Mouse (Mus musculus): ENCODE results near the gene Kazn.
A peak's percentile ranks its signal among the peaks of the same experiment; 100 is the strongest.

The Kazn gene

DNA sequence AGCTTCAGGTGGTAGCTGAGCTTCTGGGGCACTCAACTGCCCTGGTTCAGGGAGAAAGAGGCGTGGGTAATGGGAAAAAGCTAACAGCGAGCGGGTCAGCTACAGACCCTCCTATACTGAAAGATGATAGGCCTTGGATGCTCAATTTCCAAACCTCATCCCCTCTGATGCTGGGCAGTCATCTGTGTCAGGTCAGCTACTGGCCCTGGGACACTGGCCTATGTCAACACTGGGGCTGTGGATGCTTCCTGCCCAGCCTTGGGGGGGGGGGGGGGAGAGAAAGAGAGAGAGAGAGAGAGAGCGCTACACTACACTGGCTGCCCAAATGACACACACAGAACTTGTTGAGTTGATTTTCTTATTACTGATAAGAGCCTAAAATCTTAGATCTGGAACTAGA is 28.6 kb upstream of the Kazn start:
- H3K36me3 ChIP-seq (ENCODE audit: insufficient read depth, low read length), result no peaks in the 10 kb centered on the region
- H3K27me3 ChIP-seq (ENCODE audit: insufficient read depth, low read length), result peaks cover 25% of the 10 kb centered on the region
- H3K4me3 ChIP-seq (replicated peaks; ENCODE audit: low read length), result no peak overlapping the region
- H3K4me1 ChIP-seq (replicated peaks; ENCODE audit: low read depth, low read length), result peaks cover 21% of the 10 kb centered on the region
- peaks cover 21% of the 10 kb centered on the region for H3K9me3 ChIP-seq (ENCODE audit: low read length)
- no peak for TF ChIP-seq POU5F1 (IDR thresholded peaks at IDR 0.05; ENCODE audit: borderline replicate concordance, low read length)
- TF ChIP-seq CTCF (conservative IDR thresholded peaks at IDR 0.05; ENCODE audit: low read length), result no peak
- no peak for TF ChIP-seq NANOG (IDR thresholded peaks at IDR 0.05; ENCODE audit: borderline replicate concordance, low read length)

DNA sequence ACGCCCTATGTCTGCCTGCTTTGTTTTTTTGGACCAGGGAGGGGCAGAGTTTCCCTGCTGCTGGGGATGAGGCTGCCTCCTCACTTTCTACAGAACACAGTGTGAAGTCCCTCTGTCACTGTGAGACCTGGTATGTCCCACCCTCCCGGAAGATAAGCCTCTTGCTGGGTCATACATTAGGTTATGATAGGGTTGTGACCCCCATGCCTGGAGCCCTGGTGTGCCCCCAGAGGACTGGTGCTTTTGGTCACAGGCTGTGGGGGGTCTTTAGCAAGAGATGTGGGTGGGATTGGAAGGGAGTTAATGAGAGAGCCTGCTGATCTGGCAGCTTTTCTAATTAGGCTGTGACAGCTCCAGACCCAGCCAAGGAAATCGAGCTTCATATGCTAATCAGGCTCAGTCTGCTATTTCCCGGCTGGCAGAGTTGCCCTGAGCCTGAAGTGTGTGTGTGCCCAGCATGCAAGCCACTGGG is 28.2 kb upstream of the Kazn start:
- H3K36me3 ChIP-seq (ENCODE audit: insufficient read depth, low read length), result no peaks in the 10 kb centered on the region
- TF ChIP-seq CTCF (conservative IDR thresholded peaks at IDR 0.05; ENCODE audit: low read length) (no peak), NANOG (IDR thresholded peaks at IDR 0.05; ENCODE audit: borderline replicate concordance, low read length) (no peak), POU5F1 (IDR thresholded peaks at IDR 0.05; ENCODE audit: borderline replicate concordance, low read length) (no peak)
- H3K4me1 ChIP-seq (replicated peaks; ENCODE audit: low read depth, low read length), result peaks cover 21% of the 10 kb centered on the region
- H3K9me3 ChIP-seq (ENCODE audit: low read length), result peaks cover 21% of the 10 kb centered on the region
- H3K27me3 ChIP-seq (ENCODE audit: insufficient read depth, low read length), result peaks cover 28% of the 10 kb centered on the region
- H3K4me3 ChIP-seq (replicated peaks; ENCODE audit: low read length), result no peak overlapping the region

DNA sequence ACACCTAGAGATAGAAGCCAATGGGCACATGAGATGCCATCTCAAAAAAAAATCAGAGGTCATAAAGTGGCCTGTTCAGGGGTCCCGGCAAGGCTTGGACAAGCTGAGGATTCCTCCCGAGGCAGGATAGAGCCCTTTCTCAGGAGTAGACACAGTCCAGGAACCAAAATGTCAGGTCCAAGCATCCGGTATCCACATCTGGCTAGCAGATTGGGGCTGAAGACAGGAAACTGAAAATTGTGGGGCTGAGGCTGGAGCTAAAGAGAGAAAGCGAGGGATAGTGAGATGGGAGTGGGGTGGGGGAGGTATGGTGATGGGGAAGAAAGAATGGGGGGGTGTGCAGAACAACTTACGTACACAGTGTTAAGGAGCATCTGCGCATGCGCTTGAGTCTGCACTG is 25.1 kb upstream of the Kazn start:
- Histone ChIP-seq H3K36me3 (ENCODE audit: insufficient read depth, low read length) (no peaks in the 10 kb centered on the region), H3K27me3 (ENCODE audit: insufficient read depth, low read length) (peaks cover 18% of the 10 kb centered on the region), H3K4me3 (replicated peaks; ENCODE audit: low read length) (no peak overlapping the region), H3K9me3 (ENCODE audit: low read length) (peaks cover 18% of the 10 kb centered on the region), H3K4me1 (replicated peaks; ENCODE audit: low read depth, low read length) (peaks cover 21% of the 10 kb centered on the region)
- no peak for TF ChIP-seq NANOG (IDR thresholded peaks at IDR 0.05; ENCODE audit: borderline replicate concordance, low read length)
- no peak for TF ChIP-seq CTCF (conservative IDR thresholded peaks at IDR 0.05; ENCODE audit: low read length)
- no peak for TF ChIP-seq POU5F1 (IDR thresholded peaks at IDR 0.05; ENCODE audit: borderline replicate concordance, low read length)

DNA sequence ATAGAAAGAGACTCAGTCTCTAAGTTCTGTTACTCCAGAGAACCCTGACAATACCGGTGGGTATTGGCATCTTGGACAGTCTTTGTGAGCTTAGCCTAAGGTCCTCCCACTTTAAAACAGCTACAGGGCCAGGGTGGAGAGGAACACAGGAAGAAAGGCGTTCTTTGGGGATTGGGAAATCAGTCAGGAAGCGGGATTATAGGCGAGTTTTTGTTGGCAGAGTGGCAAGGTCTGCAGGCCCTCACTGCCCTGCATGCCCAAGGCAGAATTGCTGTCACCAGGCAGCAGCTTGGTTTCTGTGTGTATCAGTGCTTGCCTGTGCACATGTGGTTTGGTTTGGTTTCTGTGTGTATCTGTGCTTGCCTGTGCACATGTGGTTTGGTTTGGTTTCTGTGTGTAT is 22.5 kb upstream of the Kazn start:
- H3K27me3 ChIP-seq (ENCODE audit: insufficient read depth, low read length), result 0 out of 2 replicates have a peak, but pooled peaks cover 5% of the 10 kb centered on the region
- TF ChIP-seq NANOG (IDR thresholded peaks at IDR 0.05; ENCODE audit: borderline replicate concordance, low read length) (no peak), POU5F1 (IDR thresholded peaks at IDR 0.05; ENCODE audit: borderline replicate concordance, low read length) (no peak), CTCF (conservative IDR thresholded peaks at IDR 0.05; ENCODE audit: low read length) (no peak)

DNA sequence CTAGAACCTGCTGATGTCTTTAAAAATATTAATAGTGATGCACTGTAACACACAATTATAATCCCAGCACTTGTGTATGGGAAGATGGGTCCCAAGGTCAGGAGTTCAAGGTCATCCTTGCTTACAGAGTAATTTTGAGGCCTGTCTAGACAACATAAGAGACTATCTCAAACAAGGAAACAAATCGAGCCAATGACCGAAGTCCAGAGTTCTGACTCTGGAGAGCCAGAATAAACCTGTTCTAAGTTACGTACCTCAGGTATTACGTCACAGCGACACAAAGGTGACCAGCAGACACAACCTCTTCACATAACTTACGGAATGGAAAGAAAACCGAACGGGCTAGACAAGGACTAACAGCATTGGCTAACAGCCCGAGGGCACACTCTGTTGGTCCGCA is 19.5 kb upstream of the Kazn start:
- no peaks in the 10 kb centered on the region for H3K36me3 ChIP-seq (ENCODE audit: insufficient read depth, low read length)
- peaks cover 9% of the 10 kb centered on the region; the same call in 1 of the 2 replicates for H3K27me3 ChIP-seq (ENCODE audit: insufficient read depth, low read length)
- H3K9me3 ChIP-seq (ENCODE audit: low read length), result no peaks in the 10 kb centered on the region
- H3K4me1 ChIP-seq (replicated peaks; ENCODE audit: low read depth, low read length), result no peaks in the 10 kb centered on the region
- no peak for TF ChIP-seq NANOG (IDR thresholded peaks at IDR 0.05; ENCODE audit: borderline replicate concordance, low read length)
- TF ChIP-seq POU5F1 (IDR thresholded peaks at IDR 0.05; ENCODE audit: borderline replicate concordance, low read length), result no peak
- TF ChIP-seq CTCF (conservative IDR thresholded peaks at IDR 0.05; ENCODE audit: low read length), result no peak
- H3K4me3 ChIP-seq (replicated peaks; ENCODE audit: low read length), result no peak overlapping the region

More for the DNA sequence above, 22.5 kb upstream of the Kazn start:
- peaks cover 9% of the 10 kb centered on the region for H3K4me1 ChIP-seq (replicated peaks; ENCODE audit: low read depth, low read length)
- no peak overlapping the region for H3K4me3 ChIP-seq (replicated peaks; ENCODE audit: low read length)
- H3K36me3 ChIP-seq (ENCODE audit: insufficient read depth, low read length), result no peaks in the 10 kb centered on the region
- peaks cover 5% of the 10 kb centered on the region; the same call in 1 of the 2 replicates for H3K9me3 ChIP-seq (ENCODE audit: low read length)

DNA sequence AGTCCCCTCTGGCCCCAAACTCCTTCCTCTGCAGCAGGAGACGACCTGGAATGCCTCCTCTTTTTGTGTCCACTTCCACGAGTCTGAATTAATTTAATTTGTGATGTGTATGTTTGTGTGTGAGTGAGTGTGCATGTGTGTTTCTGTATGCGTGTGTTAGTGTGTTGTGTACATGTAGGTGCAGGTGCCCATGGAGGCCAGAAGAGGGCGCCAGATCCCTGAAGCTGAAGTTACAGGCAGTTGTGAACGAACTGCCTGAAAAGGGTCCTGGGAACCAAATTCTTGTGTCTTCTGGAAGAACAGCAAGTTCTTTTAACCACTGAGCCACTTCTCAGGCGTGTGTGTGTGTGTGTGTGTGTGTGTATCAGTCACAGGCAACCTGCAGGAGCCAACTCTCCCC is 14.9 kb upstream of the Kazn start:
- H3K27me3 ChIP-seq (ENCODE audit: insufficient read depth, low read length), result peaks cover 3% of the 10 kb centered on the region; the same call in 1 of the 2 replicates
- peaks cover 32% of the 10 kb centered on the region for H3K4me1 ChIP-seq (replicated peaks; ENCODE audit: low read depth, low read length)
- H3K36me3 ChIP-seq (ENCODE audit: insufficient read depth, low read length), result no peaks in the 10 kb centered on the region
- TF ChIP-seq CTCF (conservative IDR thresholded peaks at IDR 0.05; ENCODE audit: low read length) (peak; percentile 83), POU5F1 (IDR thresholded peaks at IDR 0.05; ENCODE audit: borderline replicate concordance, low read length) (no peak)
- H3K9me3 ChIP-seq (ENCODE audit: low read length), result no peaks in the 10 kb centered on the region
- no peak overlapping the region for H3K4me3 ChIP-seq (replicated peaks; ENCODE audit: low read length)

DNA sequence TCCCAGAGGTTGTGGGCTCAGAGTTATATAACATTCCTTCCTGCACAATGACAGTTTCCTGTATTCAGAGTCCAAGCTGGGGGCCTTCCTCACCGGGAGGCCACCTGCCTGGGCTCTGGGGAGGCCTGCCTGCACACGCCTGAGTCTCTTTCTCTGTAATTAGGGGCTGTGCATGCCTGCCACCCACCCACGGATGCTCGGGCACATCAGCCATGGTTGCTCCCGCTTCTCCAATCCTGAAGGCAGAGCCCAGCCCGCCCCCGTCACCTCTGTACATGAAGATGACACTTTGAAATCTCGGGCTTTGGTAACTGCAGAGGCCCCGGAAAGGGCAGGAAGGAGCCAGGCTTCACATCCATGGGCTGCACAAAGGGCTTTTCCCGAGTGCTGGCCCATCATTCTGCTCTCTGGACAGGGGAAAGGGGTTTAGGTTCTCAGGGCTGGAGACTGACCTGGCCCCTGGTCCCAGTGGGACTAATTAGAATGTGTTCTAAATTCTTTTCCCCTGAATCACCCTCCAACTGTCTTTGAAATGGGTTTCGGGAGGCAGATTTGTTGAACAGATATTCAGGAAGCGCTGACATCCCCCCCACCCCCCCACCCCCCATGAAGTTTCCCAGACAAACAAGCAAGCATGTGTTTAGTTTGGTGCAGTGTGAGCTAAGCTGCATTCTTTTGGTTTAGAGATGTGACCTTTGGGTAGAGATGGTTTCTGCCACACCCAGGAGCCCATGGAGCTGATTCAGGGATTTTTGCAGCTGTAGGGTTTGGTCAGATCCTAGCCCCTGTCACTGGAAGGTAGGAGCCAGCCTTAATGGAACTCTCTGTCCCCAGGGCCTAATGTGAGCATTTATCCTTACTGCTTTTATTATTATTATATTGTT is 12.5 kb upstream of the Kazn start:
- peak overlapping the region; percentile 27 for H3K4me3 ChIP-seq (replicated peaks; ENCODE audit: low read length)
- H3K9me3 ChIP-seq (ENCODE audit: low read length), result no peaks in the 10 kb centered on the region
- H3K36me3 ChIP-seq (ENCODE audit: insufficient read depth, low read length), result no peaks in the 10 kb centered on the region
- peaks cover 44% of the 10 kb centered on the region for H3K4me1 ChIP-seq (replicated peaks; ENCODE audit: low read depth, low read length)
- TF ChIP-seq POU5F1 (IDR thresholded peaks at IDR 0.05; ENCODE audit: borderline replicate concordance, low read length) (no peak), CTCF (conservative IDR thresholded peaks at IDR 0.05; ENCODE audit: low read length) (no peak), NANOG (IDR thresholded peaks at IDR 0.05; ENCODE audit: borderline replicate concordance, low read length) (no peak)
- peaks cover 3% of the 10 kb centered on the region; the same call in 1 of the 2 replicates for H3K27me3 ChIP-seq (ENCODE audit: insufficient read depth, low read length)

DNA sequence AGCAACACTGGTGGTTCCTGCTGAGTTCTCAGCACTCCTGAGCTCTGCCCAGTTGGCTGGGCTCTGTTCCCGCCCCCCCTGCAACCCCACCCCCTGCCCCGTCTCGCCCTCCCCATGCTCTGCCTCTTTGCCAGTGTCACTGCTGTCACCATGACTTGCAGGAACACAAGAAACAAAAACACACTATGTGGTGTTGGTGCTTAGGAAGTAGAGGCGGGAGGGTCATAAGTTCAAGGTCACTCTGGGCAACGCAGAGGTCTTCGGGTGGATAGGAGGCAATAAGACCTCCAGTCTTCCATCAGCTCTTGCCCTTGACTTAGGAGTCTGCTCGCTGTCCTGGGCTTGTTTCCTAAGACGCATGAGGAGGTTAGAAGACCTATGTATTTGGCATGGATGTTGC is 10.9 kb upstream of the Kazn start:
- no peaks in the 10 kb centered on the region for H3K9me3 ChIP-seq (ENCODE audit: low read length)
- no peak overlapping the region for H3K4me3 ChIP-seq (replicated peaks; ENCODE audit: low read length)
- no peak for TF ChIP-seq NANOG (IDR thresholded peaks at IDR 0.05; ENCODE audit: borderline replicate concordance, low read length)
- no peak for TF ChIP-seq POU5F1 (IDR thresholded peaks at IDR 0.05; ENCODE audit: borderline replicate concordance, low read length)
- no peaks in the 10 kb centered on the region for H3K27me3 ChIP-seq (ENCODE audit: insufficient read depth, low read length)
- no peaks in the 10 kb centered on the region for H3K36me3 ChIP-seq (ENCODE audit: insufficient read depth, low read length)
- peaks cover 53% of the 10 kb centered on the region for H3K4me1 ChIP-seq (replicated peaks; ENCODE audit: low read depth, low read length)

Data from E14TG2a.4 (cell line).